Mouse (Mus musculus): ENCODE data around the gene Plekhj1. TPM values are rescaled to one million over a fixed set of nuclear protein-coding genes. Genes with fewer than 3 reads are reported as not detected.

Gene Plekhj1
- 100 to 1,000 TPM; 151 to 152 TPM for total RNA-seq (2023)

DNA sequence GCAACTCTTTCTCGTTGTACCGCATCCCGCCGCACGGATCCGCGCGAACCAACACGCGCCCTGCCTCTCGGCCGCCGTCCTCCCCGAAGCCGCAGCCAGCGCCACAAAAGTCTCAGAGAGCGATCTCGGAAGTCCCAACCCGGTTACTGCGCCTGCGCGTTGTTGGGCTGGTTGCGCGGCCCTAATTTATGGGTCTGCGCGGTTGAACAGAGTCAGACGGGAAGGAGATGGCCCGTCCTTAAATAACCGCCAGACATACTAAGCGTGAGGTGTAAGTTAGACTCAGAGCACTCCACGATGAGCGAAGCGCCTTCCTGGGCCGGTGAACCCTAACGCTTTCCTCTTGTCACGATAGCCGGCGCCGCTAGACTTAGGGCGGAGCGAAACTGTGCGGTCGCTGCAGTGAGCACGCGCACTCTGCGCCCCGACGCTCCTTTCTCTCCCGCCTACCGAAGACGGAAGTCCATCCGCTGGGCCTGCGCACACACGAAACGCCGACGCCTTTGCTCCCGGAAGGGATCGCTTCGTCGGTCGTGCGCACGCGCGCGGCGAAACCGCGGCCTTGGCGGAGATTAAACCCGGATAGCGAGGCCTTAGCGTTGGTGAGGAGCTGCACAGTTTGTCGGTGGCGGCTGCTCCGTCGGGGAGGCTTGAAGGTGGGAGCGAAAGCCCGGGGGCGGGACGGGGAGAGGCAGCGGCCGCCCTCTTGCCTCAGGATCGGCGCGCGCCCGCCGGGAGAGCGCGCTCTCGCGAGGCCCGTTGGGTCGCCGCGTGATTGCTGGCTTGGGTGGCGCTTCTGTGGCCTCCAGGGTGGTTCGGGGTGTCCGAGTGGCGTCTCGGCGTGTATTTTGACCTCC, at the start of gene Plekhj1, which contains the start of gene Sf3a2:
Gene Plekhj1 (minus strand): TSS at position 477 of the 857 bp plus-strand sequence.
Gene Sf3a2 (plus strand): TSS at position 49 of the 857 bp plus-strand sequence.

DNA sequence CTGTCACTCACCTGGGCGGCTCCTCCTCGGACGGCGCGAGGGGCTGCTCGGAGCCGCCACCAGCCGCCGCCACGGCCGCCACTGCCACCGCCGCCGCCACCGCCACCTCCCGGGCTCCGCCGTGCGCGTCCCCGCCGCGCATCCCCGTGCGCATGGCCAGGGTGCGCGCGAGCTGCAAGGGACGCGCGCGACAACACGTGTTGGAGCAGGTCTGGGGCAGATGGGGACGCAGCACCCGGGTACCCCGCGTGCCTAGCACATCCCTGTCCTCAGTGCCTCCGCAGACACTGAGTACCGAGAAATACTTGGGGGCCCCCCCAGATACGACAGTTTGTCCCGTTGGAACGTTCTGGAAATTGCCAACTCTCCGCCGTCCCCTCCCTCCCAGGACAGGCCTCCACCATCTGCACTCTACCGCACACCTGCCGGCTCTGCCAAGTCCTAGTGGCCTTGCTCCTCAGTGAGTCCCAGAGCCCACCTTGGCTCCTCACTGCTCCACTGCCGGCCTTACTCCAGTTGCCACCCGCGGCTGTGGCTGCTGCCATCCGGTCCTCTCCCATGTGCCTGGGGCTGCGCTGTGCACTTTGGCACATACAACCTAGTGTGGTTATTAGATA, 45.6 kb upstream of the Plekhj1 start, which contains the start of gene Lingo3:
Gene Lingo3 (minus strand): TSS at position 109 of the 617 bp plus-strand sequence.

DNA sequence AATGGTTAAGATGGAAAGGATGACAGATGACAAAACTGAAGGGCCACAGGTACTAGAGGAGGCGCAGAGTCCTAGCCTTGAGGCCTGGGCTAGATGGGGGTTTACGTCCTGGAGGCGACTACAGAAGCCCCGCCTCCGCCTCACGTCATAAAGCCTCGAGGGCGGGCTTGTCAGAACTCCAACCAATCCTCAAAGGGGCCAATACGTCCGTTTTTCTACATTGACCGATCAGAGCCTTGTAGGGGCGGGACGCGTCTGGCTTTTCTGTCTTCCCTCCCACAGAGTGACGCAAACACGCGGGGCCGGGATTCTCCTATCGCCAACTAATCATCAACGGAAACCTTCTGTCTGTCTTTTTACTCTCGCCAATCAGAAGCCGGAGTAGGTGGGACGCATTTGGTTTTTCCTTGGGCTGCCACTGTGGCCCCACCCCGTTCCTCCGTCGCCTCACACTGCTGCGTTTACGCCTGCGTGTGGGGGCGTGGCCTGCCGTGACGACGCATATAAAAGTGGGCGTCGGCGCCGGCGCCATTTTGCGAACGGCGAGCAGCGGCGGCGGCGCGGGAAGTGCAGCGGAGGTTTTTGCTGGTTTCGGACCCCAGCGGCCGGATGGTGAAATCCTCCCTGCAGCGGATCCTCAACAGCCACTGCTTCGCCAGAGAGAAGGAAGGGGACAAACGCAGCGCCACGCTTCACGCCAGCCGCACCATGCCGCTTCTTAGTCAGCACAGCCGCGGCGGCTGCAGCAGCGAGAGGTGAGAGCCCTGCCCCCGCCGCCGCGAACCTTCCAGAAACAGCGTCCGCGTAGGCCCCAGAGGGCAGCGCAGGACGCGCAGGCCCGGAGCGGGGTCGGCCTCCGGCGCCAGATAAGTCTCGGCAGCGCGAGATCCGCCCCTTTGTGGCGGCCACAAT, 28.0 kb upstream of the Plekhj1 start, which contains the start of gene Oaz1:
Gene Oaz1 (plus strand): TSS at position 506 of the 912 bp plus-strand sequence.

DNA sequence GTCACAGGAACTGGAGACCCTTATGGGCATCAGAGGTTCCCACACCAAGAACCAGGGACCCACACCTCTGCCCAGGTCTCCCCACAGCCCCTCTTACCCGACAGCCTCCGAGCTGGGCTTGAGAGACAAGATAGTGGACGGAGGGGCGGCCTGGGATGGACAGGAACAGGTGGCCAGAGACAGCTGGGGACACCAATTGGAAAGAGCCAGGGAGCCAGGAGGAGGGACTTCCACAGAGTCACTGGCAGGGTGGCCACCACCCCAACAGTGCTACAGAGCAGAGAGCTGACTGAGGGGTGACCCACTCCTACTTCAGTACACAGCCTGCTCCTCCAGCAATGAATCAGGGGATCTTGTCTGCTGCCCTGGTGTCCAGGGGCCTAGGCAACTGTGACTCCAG, 14.9 kb upstream of the Plekhj1 start, which contains the start of gene Jsrp1:
Gene Jsrp1 (minus strand): TSS at position 133 of the 400 bp plus-strand sequence.

DNA sequence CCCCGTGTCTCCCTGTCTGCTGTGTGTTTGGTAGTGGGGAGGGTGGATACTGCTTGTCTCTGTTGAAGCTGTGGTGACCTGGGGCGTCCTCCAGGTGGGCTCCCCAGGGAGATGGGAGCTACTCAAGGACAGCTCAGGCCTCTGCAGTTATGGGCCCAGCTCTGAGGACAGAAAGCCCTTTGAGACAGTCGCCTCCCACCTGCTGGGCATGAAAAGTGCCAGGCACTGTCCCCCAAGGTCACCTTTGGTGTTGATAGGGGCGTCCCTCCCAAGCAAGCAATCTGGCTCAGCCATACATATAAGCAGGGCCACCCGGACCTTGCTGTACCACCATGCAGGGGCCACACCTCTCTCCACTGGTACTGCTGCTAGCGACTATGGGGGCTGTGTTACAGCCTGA, 6.5 kb upstream of the Plekhj1 start, which contains the start of gene Amh:
Gene Amh (plus strand): TSS at position 328 of the 400 bp plus-strand sequence.

DNA sequence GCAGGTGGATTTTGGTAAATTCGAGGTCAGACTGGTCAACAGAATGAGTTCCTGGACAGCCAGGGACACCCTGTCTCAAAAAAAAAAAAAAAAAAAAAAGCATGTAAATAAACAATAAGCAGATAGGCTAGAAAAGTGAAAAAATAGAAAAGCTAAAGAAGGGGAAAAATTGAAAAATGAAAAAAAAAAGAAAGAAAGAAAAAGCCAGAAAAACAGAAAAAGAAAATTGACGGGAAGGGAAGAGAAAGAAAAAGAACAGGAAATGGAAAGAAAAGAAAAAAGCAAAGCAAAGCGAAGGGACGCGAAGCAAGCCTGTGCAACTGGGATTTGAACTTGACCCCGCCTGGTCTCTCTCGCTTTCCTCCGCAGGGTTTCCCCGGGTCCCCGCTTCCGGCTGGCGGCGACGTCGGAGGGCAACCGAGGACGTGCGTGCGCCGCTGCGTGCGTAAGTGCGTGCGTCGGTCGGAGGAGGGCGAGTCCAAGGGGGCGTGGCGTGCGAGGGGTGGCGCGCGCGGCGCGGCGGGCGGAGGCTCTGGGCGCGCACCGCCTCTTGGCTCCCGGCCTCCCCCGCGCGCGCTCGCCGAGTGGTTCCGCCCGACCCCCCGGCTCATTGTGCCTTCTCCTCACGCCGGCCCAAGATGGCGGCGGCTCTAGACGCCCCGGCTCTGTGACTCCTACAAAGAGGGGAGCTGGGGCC, 43.7 kb downstream of the Plekhj1 start, which contains the start of gene Dot1l:
Gene Dot1l (plus strand): TSS at position 613 of the 697 bp plus-strand sequence.

Other genes starting within 250 kb of the Plekhj1 start
- 100 to 1,000 TPM; 117 to 120 TPM for gene Rexo1, start 237.1 kb downstream of the Plekhj1 start, total RNA-seq (2023)
- gene Klf16, start 221.3 kb downstream of the Plekhj1 start, total RNA-seq (2023) = 10 to 100 TPM; 32.4 to 32.5 TPM
- 100 to 1,000 TPM; 111 to 117 TPM for gene Abhd17a, start 208.3 kb downstream of the Plekhj1 start, total RNA-seq (2023)
- 10 to 100 TPM; 54.1 to 64.9 TPM for gene Scamp4, start 195.8 kb downstream of the Plekhj1 start, total RNA-seq (2023)
- 10 to 100 TPM in 1 of 2 experiments, 1 to 10 TPM in 1; 6.4 to 13.3 TPM for gene Adat3, start 195.7 kb downstream of the Plekhj1 start, total RNA-seq (2023)
- 10 to 100 TPM in 1 of 2 experiments, 1 to 10 TPM in 1; 9.1 to 10.4 TPM for gene Gm49322, start 192.6 kb downstream of the Plekhj1 start, total RNA-seq (2023)
- 100 to 1,000 TPM; 203 to 222 TPM for gene Csnk1g2, start 175.8 kb downstream of the Plekhj1 start, total RNA-seq (2023)
- gene Btbd2, start 141.6 kb downstream of the Plekhj1 start, total RNA-seq (2023) = 10 to 100 TPM; 32.1 to 40.9 TPM
- gene Mknk2, start 120.5 kb downstream of the Plekhj1 start, total RNA-seq (2023) = 100 to 1,000 TPM; 441 to 463 TPM
- 100 to 1,000 TPM; 123 to 146 TPM for gene Mob3a, start 96.6 kb downstream of the Plekhj1 start, total RNA-seq (2023)
- 10 to 100 TPM; 45.0 to 50.1 TPM for gene Izumo4, start 96.4 kb downstream of the Plekhj1 start, total RNA-seq (2023)
- gene Ap3d1, start 56.4 kb downstream of the Plekhj1 start, total RNA-seq (2023) = 100 to 1,000 TPM; 148 to 163 TPM
- gene Dot1l, start 43.4 kb downstream of the Plekhj1 start, total RNA-seq (2023) = 10 to 100 TPM; 68.5 to 68.9 TPM
- gene Sf3a2, start 428 bp downstream of the Plekhj1 start, total RNA-seq (2023) = 10 to 100 TPM; 69.1 to 83.5 TPM
- gene Amh, start 6.6 kb upstream of the Plekhj1 start, total RNA-seq (2023) = 1 to 10 TPM; 1.2 to 2.7 TPM
- not detected for gene Jsrp1, start 14.9 kb upstream of the Plekhj1 start, total RNA-seq (2023)
- 100 to 1,000 TPM; 496 to 510 TPM for gene Oaz1, start 28.0 kb upstream of the Plekhj1 start, total RNA-seq (2023)
- gene Lingo3, start 45.4 kb upstream of the Plekhj1 start, total RNA-seq (2023) = not detected
- 10 to 100 TPM; 31.9 to 37.1 TPM for gene Lsm7, start 56.6 kb upstream of the Plekhj1 start, total RNA-seq (2023)
- 10 to 100 TPM; 33.2 to 34.7 TPM for gene Sppl2b, start 56.6 kb upstream of the Plekhj1 start, total RNA-seq (2023)
- not detected for gene Tmprss9, start 73.2 kb upstream of the Plekhj1 start, total RNA-seq (2023)
- 10 to 100 TPM; 57.8 to 77.8 TPM for gene Timm13, start 102.3 kb upstream of the Plekhj1 start, total RNA-seq (2023)
- 10 to 100 TPM; 14.6 to 16.0 TPM for gene Lmnb2, start 119.6 kb upstream of the Plekhj1 start, total RNA-seq (2023)
- 10 to 100 TPM; 32.5 to 39.0 TPM for gene Gadd45b, start 131.4 kb upstream of the Plekhj1 start, total RNA-seq (2023)
- under 1 TPM; 0.21 to 0.41 TPM for gene Gng7, start 216.3 kb upstream of the Plekhj1 start, total RNA-seq (2023)
- not detected for gene Diras1, start 227.0 kb upstream of the Plekhj1 start, total RNA-seq (2023)
- 10 to 100 TPM; 15.6 to 18.9 TPM for gene Slc39a3, start 238.8 kb upstream of the Plekhj1 start, total RNA-seq (2023)

Data from B cell, adult 67 days (primary cell).